Mouse (Mus musculus): ENCODE measurements around the gene Rhox2a. TPM values are rescaled to one million over a fixed set of nuclear protein-coding genes. Genes with fewer than 3 reads are reported as not detected.

Rhox2a gene
- not detected in 2 replicates for total RNA-seq (2023)

DNA sequence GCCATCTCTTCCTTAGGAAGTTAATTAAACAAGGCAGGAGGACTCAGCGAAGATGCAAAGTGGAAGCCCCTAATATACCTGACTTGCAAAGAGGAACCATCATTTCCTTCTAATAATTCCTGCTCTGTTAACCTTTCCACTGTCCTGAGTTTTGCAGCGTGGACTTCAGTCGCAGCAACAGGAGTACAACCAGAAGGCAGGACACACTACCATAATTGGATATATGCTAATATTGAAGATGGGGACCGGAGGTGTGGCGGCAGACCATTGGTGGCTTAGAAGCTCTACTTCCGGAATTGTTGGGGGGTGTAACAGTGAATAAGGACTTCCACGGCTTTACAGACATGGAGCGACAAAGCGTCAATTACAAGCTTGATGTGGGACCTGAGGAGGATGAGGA lies at the start of gene Rhox2a:
Gene Rhox2a, plus strand, starts transcription at position 301 of the 400 bp plus-strand sequence.

DNA sequence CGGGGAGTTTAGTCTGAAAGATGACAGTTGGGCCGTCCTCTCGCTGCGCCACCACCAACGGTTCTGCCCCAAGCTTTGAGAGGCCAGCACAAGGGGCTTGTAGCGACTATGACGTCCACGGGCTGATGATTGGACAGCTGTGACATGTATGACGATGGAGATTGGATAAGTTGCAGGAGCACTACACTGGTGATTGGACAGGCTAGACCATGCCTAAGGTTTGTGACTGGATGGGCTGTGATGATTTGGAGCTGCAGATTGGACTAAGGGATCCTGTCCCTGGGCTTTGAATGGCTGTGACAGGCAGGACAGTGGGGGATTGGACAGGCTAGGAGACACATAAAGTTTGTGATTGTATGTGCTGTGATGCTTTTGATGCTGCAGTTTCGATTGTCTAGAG lies 33.8 kb upstream of the Rhox2a start, which contains the start of gene Gm9:
Gene Gm9, minus strand, starts transcription at position 101 of the 400 bp plus-strand sequence.

DNA sequence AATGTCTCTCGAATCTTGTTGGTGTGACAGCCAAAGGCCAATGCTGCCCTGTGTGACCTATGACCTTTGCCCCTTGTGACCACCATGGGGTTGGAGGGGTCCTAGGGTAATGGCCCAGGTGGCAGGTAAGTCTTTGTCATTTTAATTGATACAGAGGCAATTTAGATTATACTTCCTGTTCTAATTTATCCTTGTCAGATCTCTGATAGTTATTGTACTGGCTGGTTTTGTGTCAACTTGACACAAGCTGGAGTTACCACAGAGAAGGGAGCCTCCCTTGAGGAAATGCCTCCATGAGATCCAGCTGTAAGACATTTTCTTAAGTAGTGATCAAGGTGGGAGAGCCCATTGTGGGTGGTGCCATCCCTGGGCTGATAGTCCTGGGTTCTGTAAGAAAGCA lies 22.6 kb upstream of the Rhox2a start, which contains the start of gene Rhox1:
Gene Rhox1, minus strand, starts transcription at position 101 of the 400 bp plus-strand sequence.

GRCm38 (mm10) chrX:37249619-37250018 lies 4.8 kb downstream of the Rhox2a start, which contains the start of gene Rhox3a:
Gene Rhox3a (plus strand): TSS chrX:37249919.

DNA sequence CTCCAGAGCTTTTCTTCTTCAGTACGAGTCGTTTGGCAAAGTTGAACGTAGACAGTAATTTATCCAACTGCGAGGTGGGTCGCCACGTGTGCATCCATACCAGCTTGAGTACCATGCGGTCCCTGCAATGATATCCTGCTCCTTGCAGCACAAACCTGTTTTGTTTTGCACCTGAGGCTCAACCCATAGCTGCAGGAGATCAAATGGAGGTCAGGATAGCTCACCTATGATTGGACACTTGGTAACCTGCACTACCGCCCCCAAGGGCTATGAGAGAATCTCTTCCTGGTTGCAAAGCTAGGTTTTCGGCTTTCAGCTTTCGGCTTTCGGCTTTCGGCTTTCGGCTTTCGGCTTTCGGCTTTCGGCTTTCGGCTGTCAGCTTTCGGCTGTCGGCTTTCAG lies 20.3 kb downstream of the Rhox2a start, which contains the start of gene Rhox4a:
Gene Rhox4a, plus strand, starts transcription at position 301 of the 400 bp plus-strand sequence.

Other genes starting within 250 kb of the Rhox2a start
- not detected in 2 replicates for gene Sowahd, start 196.1 kb upstream of the Rhox2a start, total RNA-seq (2023)
- 246 and 267 TPM in 2 replicates for gene Rpl39, start 159.6 kb upstream of the Rhox2a start, total RNA-seq (2023)
- gene Upf3b, start 134.7 kb upstream of the Rhox2a start, total RNA-seq (2023): 11.3 and 14.3 TPM in 2 replicates
- gene Nkap, start 118.2 kb upstream of the Rhox2a start, total RNA-seq (2023): 11.5 and 15.5 TPM in 2 replicates
- gene Akap14, start 76.1 kb upstream of the Rhox2a start, total RNA-seq (2023): not detected in 2 replicates
- gene Ndufa1, start 53.8 kb upstream of the Rhox2a start, total RNA-seq (2023): 90.8 and 107 TPM in 2 replicates
- gene Rnf113a1, start 53.7 kb upstream of the Rhox2a start, total RNA-seq (2023): 3.0 and 3.3 TPM in 2 replicates
- not detected in 2 replicates for gene Gm9, start 33.9 kb upstream of the Rhox2a start, total RNA-seq (2023)
- gene Rhox1, start 22.7 kb upstream of the Rhox2a start, total RNA-seq (2023): not detected in 2 replicates
- gene Rhox3a, start 4.9 kb downstream of the Rhox2a start, total RNA-seq (2023): not detected in 2 replicates
- gene Rhox4a, start 20.4 kb downstream of the Rhox2a start, total RNA-seq (2023): not detected in 2 replicates
- gene Rhox3a2, start 135.1 kb downstream of the Rhox2a start, total RNA-seq (2023): not detected in 2 replicates
- gene Rhox4a2, start 145.9 kb downstream of the Rhox2a start, total RNA-seq (2023): not detected in 2 replicates
- gene Rhox2b, start 167.1 kb downstream of the Rhox2a start, total RNA-seq (2023): not detected in 2 replicates
- not detected in 2 replicates for gene Rhox4b, start 187.5 kb downstream of the Rhox2a start, total RNA-seq (2023)
- not detected in 2 replicates for gene Rhox2c, start 208.7 kb downstream of the Rhox2a start, total RNA-seq (2023)
- not detected in 2 replicates for gene Rhox3c, start 213.6 kb downstream of the Rhox2a start, total RNA-seq (2023)
- not detected in 2 replicates for gene Rhox4c, start 235.4 kb downstream of the Rhox2a start, total RNA-seq (2023)
- not detected in 2 replicates for gene Rhox2d, start 248.5 kb downstream of the Rhox2a start, total RNA-seq (2023)

All from neutrophil, adult 65 days (primary cell).